ENCODE assay signal across 10 mouse cellular contexts in genomic region chr4:47724331-47725004, GRCm38 (mm10).
DNase-seq lines count a peak whose midpoint lies in the region; ATAC-seq lines count a peak whose summit lies in the region.
"Had no signal": no experiment of that assay in that cellular context is flagged by ENCODE, and none has a peak within 500 bp of the region (broad histone marks: within the 10 kb centered on the region; RNA-seq: fewer than 3 reads in every experiment).

No protein-coding gene starts in this region.

- H3K4me3 ChIP-seq in kidney, embryonic 14.5 days (ENCODE audit: low read length): no peak overlapping the region
- H3K4me3 ChIP-seq in embryonic facial prominence, embryonic 12.5 days: no peak overlapping the region
- H3K4me3 ChIP-seq in midbrain, embryonic 13.5 days (replicated peaks): no peak overlapping the region
- H3K4me3 ChIP-seq: erythroblast, embryonic 14.5 days; megakaryocyte, embryonic 14.5 days had no signal

- peak; percentile 2 for DNase-seq in kidney, postnatal 14 days
- no peak for DNase-seq in urinary bladder, postnatal 4 days (ENCODE audit: low spot score in 2 of 2)
- DNase-seq in adrenal gland, adult (ENCODE audit: inconsistent age in 2 of 2, low spot score in 1 of 2): no peak

- 15% methylated on average over 8 of the region's 8 CpGs for WGBS in kidney, embryonic 14.5 days
- WGBS in embryonic facial prominence, embryonic 12.5 days: 7% methylated on average over 8 of the region's 8 CpGs
- WGBS in midbrain, embryonic 13.5 days: 10% methylated on average over 8 of the region's 8 CpGs

- H3K9ac ChIP-seq in kidney, embryonic 14.5 days (ENCODE audit: low read depth, low read length): no peak overlapping the region
- 0 out of 2 replicates have a peak overlapping the region, but pooled peaks have one; percentile 19 for H3K9ac ChIP-seq in embryonic facial prominence, embryonic 12.5 days
- no peak overlapping the region for H3K9ac ChIP-seq in midbrain, embryonic 13.5 days (replicated peaks)

- ATAC-seq in kidney, embryonic 14.5 days (ENCODE audit: low FRiP score, low TSS enrichment): no peak
- ATAC-seq in cerebellum, adult (ENCODE audit: insufficient number of reproducible peaks, low FRiP score, low TSS enrichment): peak; percentile 84
- ATAC-seq in embryonic facial prominence, embryonic 12.5 days (ENCODE audit: insufficient number of reproducible peaks, insufficient read depth, low FRiP score, low TSS enrichment): no peak
- no peak for ATAC-seq in midbrain, embryonic 13.5 days
- ATAC-seq in granulocyte monocyte progenitor cell, adult 5-6 weeks (replicated peaks; ENCODE audit: poor library complexity, severe bottlenecking): no peak

- 0 out of 2 replicates have a peak, but pooled peaks cover 3% of the 10 kb centered on the region for H3K27me3 ChIP-seq in kidney, embryonic 14.5 days (ENCODE audit: control insufficient read depth, insufficient read depth, low read length)
- 0 out of 2 replicates have a peak, but pooled peaks cover 7% of the 10 kb centered on the region for H3K27me3 ChIP-seq in embryonic facial prominence, embryonic 12.5 days
- H3K27me3 ChIP-seq in midbrain, embryonic 13.5 days: no peaks in the 10 kb centered on the region

- no peak overlapping the region for H3K27ac ChIP-seq in kidney, embryonic 14.5 days (ENCODE audit: low read depth, low read length)
- no peak overlapping the region for H3K27ac ChIP-seq in embryonic facial prominence, embryonic 12.5 days
- no peak overlapping the region for H3K27ac ChIP-seq in midbrain, embryonic 13.5 days

- H3K9me3 ChIP-seq in kidney, embryonic 14.5 days (ENCODE audit: control insufficient read depth, low read length): no peaks in the 10 kb centered on the region
- H3K9me3 ChIP-seq in embryonic facial prominence, embryonic 12.5 days: 0 out of 2 replicates have a peak, but pooled peaks cover 3% of the 10 kb centered on the region
- H3K9me3 ChIP-seq in midbrain, embryonic 13.5 days: peaks cover 5% of the 10 kb centered on the region; the same call in 1 of the 2 replicates
- H3K9me3 ChIP-seq: megakaryocyte, embryonic 14.5 days had no signal

- H3K4me2 ChIP-seq in kidney, embryonic 14.5 days (replicated peaks; ENCODE audit: low read depth, low read length): no peak overlapping the region
- no peak overlapping the region for H3K4me2 ChIP-seq in embryonic facial prominence, embryonic 12.5 days (replicated peaks)
- peak overlapping the region; percentile 19; the same call in 1 of the 2 replicates for H3K4me2 ChIP-seq in midbrain, embryonic 13.5 days (replicated peaks)

- H3K36me3 ChIP-seq in kidney, embryonic 14.5 days (ENCODE audit: control insufficient read depth, insufficient read depth, low read length): no peaks in the 10 kb centered on the region
- H3K36me3 ChIP-seq in embryonic facial prominence, embryonic 12.5 days: no peaks in the 10 kb centered on the region
- H3K36me3 ChIP-seq in midbrain, embryonic 13.5 days: no peaks in the 10 kb centered on the region

- no peaks in the 10 kb centered on the region for H3K4me1 ChIP-seq in kidney, embryonic 14.5 days (ENCODE audit: control insufficient read depth, insufficient read depth, low read length)
- H3K4me1 ChIP-seq in embryonic facial prominence, embryonic 12.5 days: 0 out of 2 replicates have a peak, but pooled peaks cover 8% of the 10 kb centered on the region
- H3K4me1 ChIP-seq in midbrain, embryonic 13.5 days (replicated peaks): peaks cover 11% of the 10 kb centered on the region
- H3K4me1 ChIP-seq: megakaryocyte, embryonic 14.5 days had no signal
